Mouse (Mus musculus) olfactory bulb, adult 2 months (tissue): ENCODE measurements around the gene Atg10. TPM values are rescaled to one million over a fixed set of nuclear protein-coding genes. Genes with fewer than 3 reads are reported as not detected.

Source experiments
- H3K27ac ChIP-seq: fragments of 200-500 bp; 2 replicates; pipeline ENCODE4 v1.5.1; 2012; ENCODE audit warnings: low read depth, low read length; ENCODE audit not compliant: insufficient read depth
- H3K4me1 ChIP-seq: fragments of 200-500 bp; 2 replicates; pipeline ENCODE4 v1.6.1; 2012; ENCODE audit warnings: low read length; ENCODE audit not compliant: control insufficient read depth, insufficient read depth
- H3K4me3 ChIP-seq: fragments of 200-500 bp; 2 replicates; pipeline ENCODE4 v1.5.1; 2012; ENCODE audit warnings: mild to moderate bottlenecking, low read depth, low read length, moderate library complexity; ENCODE audit not compliant: insufficient read depth
- CTCF ChIP-seq: fragments of 200-500 bp; IDR thresholded peaks from 2 replicates; pipeline ENCODE4 v1.5.1; 2012; ENCODE audit warnings: low read depth, mild to moderate bottlenecking, low read length, moderate library complexity; ENCODE audit not compliant: insufficient read depth
- POLR2A ChIP-seq: fragments of 200-500 bp; IDR thresholded peaks from 2 replicates; pipeline ENCODE4 v1.6.1; 2012; ENCODE audit warnings: mild to moderate bottlenecking, low read depth, low read length, moderate library complexity; ENCODE audit not compliant: insufficient read depth
- WGBS: fragments of 180-500 bp; shearing (Covaris S2); methylation state at CpG from one replicate; pipeline ENCODE4 v1.1.7; 2018; 5-methylcytosine and 5-hydroxymethylcytosine counted together
- polyA plus RNA-seq: library from polyadenylated mRNA; stranded (reverse); fragments of >200 nt; gene quantifications from 2 replicates; pipeline ENCODE4 v1.2.4, GENCODE M21; 2012; ENCODE audit warnings: low replicate concordance; ENCODE audit not compliant: missing spikeins, insufficient read depth, insufficient read length

The Atg10 gene
- polyA plus RNA-seq, 1 experiment, result not detected

GRCm38 (mm10) chr13:91221696-91222095, 2.1 kb downstream of the Atg10 start:
- Histone ChIP-seq H3K4me1 (no peaks in the 10 kb centered on the region), H3K27ac (no peak overlapping the region), H3K4me3 (no peak overlapping the region)
- no peak for TF ChIP-seq POLR2A
- TF ChIP-seq CTCF, result no peak
- WGBS, result 85% methylated on average over 4 of the region's 4 CpGs

GRCm38 (mm10) chr13:91217691-91218090, 6.1 kb downstream of the Atg10 start:
- H3K27ac ChIP-seq, result no peak overlapping the region
- H3K4me3 ChIP-seq, result no peak overlapping the region

GRCm38 (mm10) chr13:91216656-91217205, 7.0 kb downstream of the Atg10 start:
- WGBS, result 92% methylated on average over 3 of the region's 3 CpGs
- no peak overlapping the region for H3K27ac ChIP-seq
- H3K4me1 ChIP-seq, result no peaks in the 10 kb centered on the region
- H3K4me3 ChIP-seq, result no peak overlapping the region
- TF ChIP-seq CTCF, result no peak
- no peak for TF ChIP-seq POLR2A

More at GRCm38 (mm10) chr13:91217691-91218090, 6.1 kb downstream of the Atg10 start:
- WGBS, result 93% methylated on average over 2 of the region's 2 CpGs
- TF ChIP-seq POLR2A (no peak), CTCF (no peak)
- no peaks in the 10 kb centered on the region for H3K4me1 ChIP-seq

- 75% methylated on average over 8 of the region's 8 CpGs for WGBS
- H3K27ac ChIP-seq, result no peak overlapping the region
- H3K4me1 ChIP-seq, result no peaks in the 10 kb centered on the region
- TF ChIP-seq POLR2A (no peak), CTCF (no peak)
- no peak overlapping the region for H3K4me3 ChIP-seq
Measured at GRCm38 (mm10) chr13:91212958-91213357, 10.8 kb downstream of the Atg10 start.

GRCm38 (mm10) chr13:91206237-91206636, 17.5 kb downstream of the Atg10 start:
- TF ChIP-seq POLR2A (no peak), CTCF (no peak)
- H3K4me3 ChIP-seq, result no peak overlapping the region
- WGBS, result 61% methylated on average over 5 of the region's 5 CpGs
- no peak overlapping the region for H3K27ac ChIP-seq
- peaks cover 3% of the 10 kb centered on the region for H3K4me1 ChIP-seq

GRCm38 (mm10) chr13:91202564-91202963, 21.2 kb downstream of the Atg10 start:
- Histone ChIP-seq H3K4me1 (peaks cover 3% of the 10 kb centered on the region), H3K27ac (no peak overlapping the region), H3K4me3 (no peak overlapping the region)
- 80% methylated on average over 7 of the region's 7 CpGs for WGBS
- TF ChIP-seq CTCF (no peak), POLR2A (no peak)

- Histone ChIP-seq H3K4me3 (no peak overlapping the region), H3K27ac (no peak overlapping the region), H3K4me1 (no peaks in the 10 kb centered on the region)
- no peak for TF ChIP-seq CTCF
- TF ChIP-seq POLR2A, result no peak
- 85% methylated on average over 13 of the region's 13 CpGs for WGBS
Measured at GRCm38 (mm10) chr13:91187378-91188234, 36.2 kb downstream of the Atg10 start.

GRCm38 (mm10) chr13:91185248-91185867, 38.4 kb downstream of the Atg10 start:
- TF ChIP-seq CTCF (no peak), POLR2A (no peak)
- 89% methylated on average over 3 of the region's 3 CpGs for WGBS
- Histone ChIP-seq H3K27ac (no peak overlapping the region), H3K4me3 (no peak overlapping the region), H3K4me1 (no peaks in the 10 kb centered on the region)

GRCm38 (mm10) chr13:91184226-91184625, 39.5 kb downstream of the Atg10 start:
- peaks cover 7% of the 10 kb centered on the region; the same call in 1 of the 2 replicates for H3K4me1 ChIP-seq
- 93% methylated on average over 3 of the region's 3 CpGs for WGBS
- no peak overlapping the region for H3K4me3 ChIP-seq
- H3K27ac ChIP-seq, result no peak overlapping the region
- no peak for TF ChIP-seq CTCF
- no peak for TF ChIP-seq POLR2A
